Mouse (Mus musculus): Measurements from ENCODE around the gene Zfp661. TPM values are rescaled to one million over a fixed set of nuclear protein-coding genes. Genes with fewer than 3 reads are reported as not detected.

Zfp661 gene
- total RNA-seq, 2 experiments from 2014 or later = 8.0 to 9.3 TPM

GRCm38 (mm10) chr2:127573322-127573721, 13.6 kb downstream of the Zfp661 start:
- intact Hi-C loops (cut with DNase I) = no loop called here

GRCm38 (mm10) chr2:127559070-127559966, 27.6 kb downstream of the Zfp661 start:
- peak; percentile 91 to 97 for DNase-seq (ENCODE audit: extremely low spot score in 1 of 2, low spot score in 2 of 2)
- intact Hi-C loops (cut with DNase I) = loop anchor here (2.0 to 10.0 kb wide), 4 partner anchors 53 to 305 kb away; partner anchors contain the start of gene Adra2b

More at GRCm38 (mm10) chr2:127573322-127573721, 13.6 kb downstream of the Zfp661 start:
- no peak for DNase-seq (ENCODE audit: extremely low spot score in 1 of 2, low spot score in 2 of 2)

GRCm38 (mm10) chr2:127551078-127551477, 35.8 kb downstream of the Zfp661 start:
- peak; percentile 35 to 60 for DNase-seq (ENCODE audit: extremely low spot score in 1 of 2, low spot score in 2 of 2)
- intact Hi-C loops (cut with DNase I) = loop anchor here (10.0 kb wide), 1 partner anchor 296 kb away; no protein-coding TSS in a partner anchor

- intact Hi-C loops (cut with DNase I) = loop anchor here (1.0 to 10.0 kb wide), 2 partner anchors 43 to 296 kb away; no protein-coding TSS in a partner anchor
Measured at GRCm38 (mm10) chr2:127550446-127550845, 36.4 kb downstream of the Zfp661 start.

GRCm38 (mm10) chr2:127549711-127550110, 37.2 kb downstream of the Zfp661 start:
- intact Hi-C loops (cut with DNase I) = loop anchor here (1.0 to 10.0 kb wide), 2 partner anchors 42 to 295 kb away; no protein-coding TSS in a partner anchor
- DNase-seq (ENCODE audit: extremely low spot score in 1 of 2, low spot score in 2 of 2) = no peak

More at GRCm38 (mm10) chr2:127550446-127550845, 36.4 kb downstream of the Zfp661 start:
- no peak for DNase-seq (ENCODE audit: extremely low spot score in 1 of 2, low spot score in 2 of 2)

GRCm38 (mm10) chr2:127548342-127549074, 38.4 kb downstream of the Zfp661 start:
- intact Hi-C loops (cut with DNase I) = no loop called here
- DNase-seq (ENCODE audit: extremely low spot score in 1 of 2, low spot score in 2 of 2) = no peak

- no peak for DNase-seq (ENCODE audit: extremely low spot score in 1 of 2, low spot score in 2 of 2)
- intact Hi-C loops (cut with DNase I) = no loop called here
Measured at GRCm38 (mm10) chr2:127541697-127542096, 45.2 kb downstream of the Zfp661 start.

GRCm38 (mm10) chr2:127541185-127541584, 45.7 kb downstream of the Zfp661 start, which contains the start of gene Prom2:
TSS of gene Prom2 (minus strand) at chr2:127541467.
- DNase-seq (ENCODE audit: extremely low spot score in 1 of 2, low spot score in 2 of 2) = no peak
- intact Hi-C loops (cut with DNase I) = no loop called here

- intact Hi-C loops (cut with DNase I) = no loop called here
- no peak for DNase-seq (ENCODE audit: extremely low spot score in 1 of 2, low spot score in 2 of 2)
Measured at GRCm38 (mm10) chr2:127539494-127539893, 47.4 kb downstream of the Zfp661 start.

- DNase-seq (ENCODE audit: extremely low spot score in 1 of 2, low spot score in 2 of 2) = no peak
- intact Hi-C loops (cut with DNase I) = no loop called here
Measured at GRCm38 (mm10) chr2:127537548-127537947, 49.3 kb downstream of the Zfp661 start.

GRCm38 (mm10) chr2:127535363-127535762, 51.5 kb downstream of the Zfp661 start:
- DNase-seq (ENCODE audit: extremely low spot score in 1 of 2, low spot score in 2 of 2) = no peak
- intact Hi-C loops (cut with DNase I) = no loop called here

- intact Hi-C loops (cut with DNase I) = no loop called here
- no peak for DNase-seq (ENCODE audit: extremely low spot score in 1 of 2, low spot score in 2 of 2)
Measured at GRCm38 (mm10) chr2:127532379-127532778, 54.5 kb downstream of the Zfp661 start.

- no peak for DNase-seq (ENCODE audit: extremely low spot score in 1 of 2, low spot score in 2 of 2)
- intact Hi-C loops (cut with DNase I) = no loop called here
Measured at GRCm38 (mm10) chr2:127531592-127531991, 55.3 kb downstream of the Zfp661 start.

- intact Hi-C loops (cut with DNase I) = no loop called here
Measured at GRCm38 (mm10) chr2:127530418-127530817, 56.5 kb downstream of the Zfp661 start.

GRCm38 (mm10) chr2:127525004-127525775, 61.7 kb downstream of the Zfp661 start:
- intact Hi-C loops (cut with DNase I) = no loop called here
- DNase-seq (ENCODE audit: extremely low spot score in 1 of 2, low spot score in 2 of 2) = no peak

More at GRCm38 (mm10) chr2:127530418-127530817, 56.5 kb downstream of the Zfp661 start:
- no peak for DNase-seq (ENCODE audit: extremely low spot score in 1 of 2, low spot score in 2 of 2)
